Mouse (Mus musculus): ENCODE measurements around the gene Arcn1. TPM values are rescaled to one million over a fixed set of nuclear protein-coding genes. Genes with fewer than 3 reads are reported as not detected.

Gene Arcn1
- polyA plus RNA-seq (2012; ENCODE audit: insufficient read depth, insufficient read length, missing spikeins): 79.8 and 86.7 TPM in 2 replicates

GRCm38 (mm10) chr9:44767101-44768028 lies at the start of gene Arcn1, which contains the start of gene Ift46:
Arcn1 (minus strand) TSS chr9:44767845.
Ift46 (plus strand) TSS chr9:44767908.
- H3K4me3 ChIP-seq (ENCODE audit: insufficient read depth, low read length): peak within 1 kb of the TSS; percentile 86
- no peak for TF ChIP-seq CTCF (IDR thresholded peaks at IDR 0.05; ENCODE audit: low read depth, low read length)
- TF ChIP-seq POLR2A (IDR thresholded peaks at IDR 0.05; ENCODE audit: borderline replicate concordance, low read depth, low read length): no peak
- peaks cover 14% of the 10 kb centered on the region for H3K4me1 ChIP-seq (ENCODE audit: control insufficient read depth, insufficient read depth, low read length)
- H3K27ac ChIP-seq (ENCODE audit: insufficient read depth, low read depth, low read length): peak within 1 kb of the TSS; percentile 90

- Histone ChIP-seq H3K4me3 (ENCODE audit: insufficient read depth, low read length) (no peak overlapping the region), H3K4me1 (ENCODE audit: control insufficient read depth, insufficient read depth, low read length) (no peaks in the 10 kb centered on the region), H3K27ac (ENCODE audit: insufficient read depth, low read depth, low read length) (no peak overlapping the region)
- TF ChIP-seq POLR2A (IDR thresholded peaks at IDR 0.05; ENCODE audit: borderline replicate concordance, low read depth, low read length) (no peak), CTCF (IDR thresholded peaks at IDR 0.05; ENCODE audit: low read depth, low read length) (no peak)
Observed at GRCm38 (mm10) chr9:44814179-44814578, 46.5 kb upstream of the Arcn1 start.

GRCm38 (mm10) chr9:44810316-44810715 lies 42.7 kb upstream of the Arcn1 start:
- Histone ChIP-seq H3K4me1 (ENCODE audit: control insufficient read depth, insufficient read depth, low read length) (no peaks in the 10 kb centered on the region), H3K27ac (ENCODE audit: insufficient read depth, low read depth, low read length) (no peak overlapping the region), H3K4me3 (ENCODE audit: insufficient read depth, low read length) (no peak overlapping the region)
- TF ChIP-seq POLR2A (IDR thresholded peaks at IDR 0.05; ENCODE audit: borderline replicate concordance, low read depth, low read length) (no peak), CTCF (IDR thresholded peaks at IDR 0.05; ENCODE audit: low read depth, low read length) (no peak)

- no peaks in the 10 kb centered on the region for H3K4me1 ChIP-seq (ENCODE audit: control insufficient read depth, insufficient read depth, low read length)
- no peak overlapping the region for H3K4me3 ChIP-seq (ENCODE audit: insufficient read depth, low read length)
- TF ChIP-seq POLR2A (IDR thresholded peaks at IDR 0.05; ENCODE audit: borderline replicate concordance, low read depth, low read length) (no peak), CTCF (IDR thresholded peaks at IDR 0.05; ENCODE audit: low read depth, low read length) (no peak)
- H3K27ac ChIP-seq (ENCODE audit: insufficient read depth, low read depth, low read length): no peak overlapping the region
Observed at GRCm38 (mm10) chr9:44807778-44808177, 40.1 kb upstream of the Arcn1 start.

GRCm38 (mm10) chr9:44807141-44807540 lies 39.5 kb upstream of the Arcn1 start:
- H3K27ac ChIP-seq (ENCODE audit: insufficient read depth, low read depth, low read length): no peak overlapping the region
- TF ChIP-seq POLR2A (IDR thresholded peaks at IDR 0.05; ENCODE audit: borderline replicate concordance, low read depth, low read length): no peak
- TF ChIP-seq CTCF (IDR thresholded peaks at IDR 0.05; ENCODE audit: low read depth, low read length): no peak
- 0 out of 2 replicates have a peak, but pooled peaks cover under 1% of the 10 kb centered on the region for H3K4me1 ChIP-seq (ENCODE audit: control insufficient read depth, insufficient read depth, low read length)
- no peak overlapping the region for H3K4me3 ChIP-seq (ENCODE audit: insufficient read depth, low read length)

- Histone ChIP-seq H3K27ac (ENCODE audit: insufficient read depth, low read depth, low read length) (no peak overlapping the region), H3K4me3 (ENCODE audit: insufficient read depth, low read length) (no peak overlapping the region), H3K4me1 (ENCODE audit: control insufficient read depth, insufficient read depth, low read length) (peaks cover 7% of the 10 kb centered on the region; the same call in 1 of the 2 replicates)
- TF ChIP-seq POLR2A (IDR thresholded peaks at IDR 0.05; ENCODE audit: borderline replicate concordance, low read depth, low read length): no peak
- TF ChIP-seq CTCF (IDR thresholded peaks at IDR 0.05; ENCODE audit: low read depth, low read length): no peak
Observed at GRCm38 (mm10) chr9:44805536-44805935, 37.9 kb upstream of the Arcn1 start.

GRCm38 (mm10) chr9:44804678-44805077 lies 37.0 kb upstream of the Arcn1 start:
- H3K4me3 ChIP-seq (ENCODE audit: insufficient read depth, low read length): no peak overlapping the region
- H3K4me1 ChIP-seq (ENCODE audit: control insufficient read depth, insufficient read depth, low read length): peaks cover 14% of the 10 kb centered on the region; the same call in 1 of the 2 replicates
- TF ChIP-seq CTCF (IDR thresholded peaks at IDR 0.05; ENCODE audit: low read depth, low read length) (no peak), POLR2A (IDR thresholded peaks at IDR 0.05; ENCODE audit: borderline replicate concordance, low read depth, low read length) (no peak)
- H3K27ac ChIP-seq (ENCODE audit: insufficient read depth, low read depth, low read length): no peak overlapping the region

- Histone ChIP-seq H3K4me3 (ENCODE audit: insufficient read depth, low read length) (no peak within 1 kb of the TSS), H3K4me1 (ENCODE audit: control insufficient read depth, insufficient read depth, low read length) (peaks cover 17% of the 10 kb centered on the region; the same call in 1 of the 2 replicates), H3K27ac (ENCODE audit: insufficient read depth, low read depth, low read length) (no peak within 1 kb of the TSS)
- TF ChIP-seq POLR2A (IDR thresholded peaks at IDR 0.05; ENCODE audit: borderline replicate concordance, low read depth, low read length) (no peak), CTCF (IDR thresholded peaks at IDR 0.05; ENCODE audit: low read depth, low read length) (no peak)
Observed at GRCm38 (mm10) chr9:44802808-44803450, 35.3 kb upstream of the Arcn1 start, which contains the start of gene Ttc36. Ttc36 (minus strand) TSS chr9:44803072.

- no peak overlapping the region for H3K27ac ChIP-seq (ENCODE audit: insufficient read depth, low read depth, low read length)
- peaks cover 17% of the 10 kb centered on the region; the same call in 1 of the 2 replicates for H3K4me1 ChIP-seq (ENCODE audit: control insufficient read depth, insufficient read depth, low read length)
- TF ChIP-seq CTCF (IDR thresholded peaks at IDR 0.05; ENCODE audit: low read depth, low read length) (no peak), POLR2A (IDR thresholded peaks at IDR 0.05; ENCODE audit: borderline replicate concordance, low read depth, low read length) (no peak)
- no peak overlapping the region for H3K4me3 ChIP-seq (ENCODE audit: insufficient read depth, low read length)
Observed at GRCm38 (mm10) chr9:44801669-44802068, 34.0 kb upstream of the Arcn1 start.
